Mouse (Mus musculus) layer of hippocampus, adult 2 months (tissue): ENCODE measurements around the gene Hs6st1. TPM values are rescaled to one million over a fixed set of nuclear protein-coding genes. Genes with fewer than 3 reads are reported as not detected.

Source experiments
- DNase-seq, 2 experiments: peaks; one replicate each; pipeline ENCODE4 v3.0.0; 2022; ENCODE audit warnings: low spot score in 2 of 2
- H3K27ac ChIP-seq: fragments of 200-600 bp; 2 replicates; pipeline ENCODE4 v1.8.1; 2022
- H3K4me3 ChIP-seq: fragments of 200-600 bp; 2 replicates; pipeline ENCODE4 v1.8.1; 2022; ENCODE audit warnings: mild to moderate bottlenecking
- CTCF ChIP-seq: fragments of 200-600 bp; conservative IDR thresholded peaks from 2 replicates; pipeline ENCODE4 v1.8.1; 2022; ENCODE audit warnings: antibody characterized with exemption, mild to moderate bottlenecking, moderate library complexity
- total RNA-seq, 2 experiments: library from RNA; stranded (reverse); gene quantifications; 2 replicates each; pipeline ENCODE4 v1.2.3; 2021

Hs6st1 gene
- total RNA-seq, 2 experiments from 2014 or later = 37.7 to 38.3 TPM

GRCm38 (mm10) chr1:36079679-36080078, 11.5 kb downstream of the Hs6st1 start:
- no peak for TF ChIP-seq CTCF
- no peak for DNase-seq
- no peak overlapping the region for H3K4me3 ChIP-seq

DNA sequence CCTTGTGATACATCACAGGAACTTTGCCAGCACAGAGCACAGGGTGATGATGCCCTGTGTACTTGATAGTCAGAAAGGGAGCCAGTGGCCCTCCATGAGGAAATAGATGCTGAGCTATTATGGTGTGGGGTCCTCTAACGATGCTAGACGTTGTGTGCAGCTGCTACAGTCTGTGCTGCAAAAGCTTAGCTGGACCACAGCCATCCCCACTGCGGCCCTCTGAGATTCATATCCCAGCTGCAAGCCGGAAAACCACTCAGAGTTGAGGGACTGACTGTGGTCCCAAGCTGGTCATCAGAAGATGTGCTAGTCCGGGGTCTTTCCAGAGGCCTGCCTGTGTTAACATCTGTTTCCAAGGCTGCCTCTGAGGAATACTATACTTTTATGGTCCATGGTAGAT, 12.8 kb downstream of the Hs6st1 start:
- H3K27ac ChIP-seq = no peak overlapping the region
- TF ChIP-seq CTCF = no peak
- no peak for DNase-seq

More at GRCm38 (mm10) chr1:36079679-36080078, 11.5 kb downstream of the Hs6st1 start:
- H3K27ac ChIP-seq = no peak overlapping the region

GRCm38 (mm10) chr1:36082184-36082583, 14.0 kb downstream of the Hs6st1 start:
- no peak for DNase-seq
- Histone ChIP-seq H3K27ac (no peak overlapping the region), H3K4me3 (no peak overlapping the region)
- no peak for TF ChIP-seq CTCF

More for the DNA sequence above, 12.8 kb downstream of the Hs6st1 start:
- H3K4me3 ChIP-seq = no peak overlapping the region

DNA sequence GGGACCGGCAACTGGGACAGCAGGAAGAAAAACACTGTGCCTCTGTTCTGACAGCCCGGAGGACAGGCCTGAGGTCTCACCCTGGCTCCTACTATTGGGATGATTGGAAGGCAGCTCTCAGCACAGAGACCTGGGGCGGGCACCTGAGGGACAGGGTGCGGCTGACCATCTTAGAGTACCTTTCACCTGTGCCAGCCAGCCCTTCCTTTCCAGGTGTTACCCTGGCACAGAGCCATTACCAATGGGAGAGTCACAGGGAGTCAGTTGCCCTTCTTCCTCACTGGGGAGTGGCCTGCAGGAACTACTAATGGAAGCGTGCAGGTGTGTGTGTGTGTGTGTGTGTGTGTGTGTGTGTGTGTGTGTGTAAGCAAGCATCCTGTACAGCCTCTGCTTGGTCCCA, 15.4 kb downstream of the Hs6st1 start:
- H3K4me3 ChIP-seq = no peak overlapping the region
- no peak for DNase-seq
- no peak for TF ChIP-seq CTCF
- H3K27ac ChIP-seq = no peak overlapping the region

- Histone ChIP-seq H3K27ac (no peak overlapping the region), H3K4me3 (no peak overlapping the region)
- no peak for TF ChIP-seq CTCF
- DNase-seq = no peak
These were observed 16.9 kb downstream of the Hs6st1 start for GRCm38 (mm10) chr1:36085069-36085468.

GRCm38 (mm10) chr1:36088367-36088766, 20.2 kb downstream of the Hs6st1 start:
- DNase-seq = no peak
- Histone ChIP-seq H3K27ac (no peak overlapping the region), H3K4me3 (no peak overlapping the region)
- no peak for TF ChIP-seq CTCF

- DNase-seq = no peak
- no peak overlapping the region for H3K4me3 ChIP-seq
- H3K27ac ChIP-seq = no peak overlapping the region
- TF ChIP-seq CTCF = no peak
These were observed 21.3 kb downstream of the Hs6st1 start for GRCm38 (mm10) chr1:36089481-36089880.

GRCm38 (mm10) chr1:36090011-36090721, 22.0 kb downstream of the Hs6st1 start:
- Histone ChIP-seq H3K4me3 (no peak overlapping the region), H3K27ac (no peak overlapping the region)
- TF ChIP-seq CTCF = no peak
- DNase-seq = no peak

DNA sequence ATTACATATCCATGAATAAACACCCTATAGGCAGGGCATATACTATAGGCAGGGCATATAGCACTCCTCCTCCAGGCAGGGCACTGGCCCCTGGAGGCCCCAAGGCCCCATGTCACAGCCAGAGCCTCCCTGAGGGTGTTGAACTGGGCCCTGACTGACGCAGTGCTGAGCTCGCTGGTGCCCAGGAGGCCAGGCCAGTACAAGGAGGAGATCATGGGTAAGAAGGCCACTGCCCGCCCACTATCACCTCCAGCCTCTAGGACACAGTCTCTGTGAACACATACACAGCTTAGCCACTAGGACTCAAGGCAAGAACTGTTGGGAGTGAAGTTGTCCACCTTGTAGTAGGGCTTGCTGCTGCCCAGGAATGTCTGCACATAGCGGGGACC, 22.5 kb downstream of the Hs6st1 start:
- Histone ChIP-seq H3K4me3 (no peak overlapping the region), H3K27ac (no peak overlapping the region)
- TF ChIP-seq CTCF = no peak

GRCm38 (mm10) chr1:36091246-36091645, 23.0 kb downstream of the Hs6st1 start:
- DNase-seq = no peak
- no peak overlapping the region for H3K27ac ChIP-seq
- no peak overlapping the region for H3K4me3 ChIP-seq
- TF ChIP-seq CTCF = no peak

More for the DNA sequence above, 22.5 kb downstream of the Hs6st1 start:
- no peak for DNase-seq

- no peak for TF ChIP-seq CTCF
- no peak overlapping the region for H3K27ac ChIP-seq
- no peak for DNase-seq
- H3K4me3 ChIP-seq = no peak overlapping the region
These were observed 25.5 kb downstream of the Hs6st1 start for GRCm38 (mm10) chr1:36093741-36094140.

GRCm38 (mm10) chr1:36095423-36096272, 27.4 kb downstream of the Hs6st1 start:
- no peak for TF ChIP-seq CTCF
- Histone ChIP-seq H3K27ac (no peak overlapping the region), H3K4me3 (no peak overlapping the region)
- peak; percentile 96 to 97 for DNase-seq

- no peak for DNase-seq
- no peak overlapping the region for H3K27ac ChIP-seq
- TF ChIP-seq CTCF = no peak
These were observed 30.2 kb downstream of the Hs6st1 start for GRCm38 (mm10) chr1:36098432-36098831.

More at GRCm38 (mm10) chr1:36098432-36098831, 30.2 kb downstream of the Hs6st1 start:
- H3K4me3 ChIP-seq = no peak overlapping the region
